Mouse (Mus musculus) liver, adult 2 months (tissue): ENCODE data around the gene Ankrd11. TPM values are rescaled to one million over a fixed set of nuclear protein-coding genes. Genes with fewer than 3 reads are reported as not detected.

Experiments
- DNase-seq: peaks from one replicate; pipeline ENCODE4 v3.0.0-alpha.2; 2011; ENCODE audit warnings: low read depth, low spot score; ENCODE audit errors: extremely low read depth
- H3K27ac ChIP-seq: fragments of 200-500 bp; replicated peaks from 2 replicates; pipeline ENCODE4 v1.5.1; 2012; ENCODE audit warnings: low read depth, mild to moderate bottlenecking, control low read depth, inconsistent platforms, low read length; ENCODE audit not compliant: insufficient read depth
- H3K27me3 ChIP-seq: fragments of 200-500 bp; 2 replicates; pipeline ENCODE4 v1.6.1; 2012; ENCODE audit warnings: mild to moderate bottlenecking, moderate library complexity, low read length, inconsistent platforms; ENCODE audit not compliant: control insufficient read depth, insufficient read depth
- H3K36me3 ChIP-seq: fragments of 200-500 bp; 2 replicates; pipeline ENCODE4 v1.6.1; 2012; ENCODE audit warnings: low read length, inconsistent platforms; ENCODE audit not compliant: control insufficient read depth, insufficient read depth
- H3K4me1 ChIP-seq: fragments of 200-500 bp; 2 replicates; pipeline ENCODE4 v1.6.1; 2011; ENCODE audit warnings: low read length; ENCODE audit not compliant: control insufficient read depth, insufficient read depth
- H3K4me3 ChIP-seq: fragments of 200-500 bp; 2 replicates; pipeline ENCODE4 v1.5.1; 2011; ENCODE audit warnings: low read depth, mild to moderate bottlenecking, control low read depth, low read length, moderate library complexity; ENCODE audit not compliant: insufficient read depth
- H3K79me2 ChIP-seq: fragments of 200-500 bp; 2 replicates; pipeline ENCODE4 v1.6.1; 2012; ENCODE audit warnings: inconsistent platforms, mild to moderate bottlenecking, low read length, moderate library complexity; ENCODE audit not compliant: control insufficient read depth, insufficient read depth
- H3K9ac ChIP-seq: fragments of 200-500 bp; 2 replicates; pipeline ENCODE4 v1.6.1; 2012; ENCODE audit warnings: low read depth, mild to moderate bottlenecking, control low read depth, inconsistent platforms, low read length
- CTCF ChIP-seq: fragments of 200-500 bp; IDR thresholded peaks from 2 replicates; pipeline ENCODE4 v1.5.1; 2011; ENCODE audit warnings: low read depth, low read length, control low read depth
- POLR2A ChIP-seq: fragments of 200-500 bp; IDR thresholded peaks from 2 replicates; pipeline ENCODE4 v1.6.1; 2011; ENCODE audit warnings: low read length, control low read depth; ENCODE audit not compliant: insufficient read depth; ENCODE audit errors: extremely low read depth
- WGBS: fragments of 180-500 bp; shearing (Covaris S2); methylation state at CpG from one replicate; pipeline ENCODE4 v1.1.7; 2018; 5-methylcytosine and 5-hydroxymethylcytosine counted together
- polyA plus RNA-seq: library from polyadenylated mRNA; depleted of rRNA; stranded (reverse); fragments of >200 nt; gene quantifications from 2 replicates; pipeline ENCODE4 v1.2.3, GENCODE M21; 2012
- total RNA-seq: library from RNA; depleted of rRNA; stranded (reverse); fragments of >200 nt; gene quantifications from 2 replicates; pipeline ENCODE4 v1.2.3, GENCODE M21; 2014

The Ankrd11 gene
- total and polyA plus RNA-seq, 2 experiments = 22.1 to 28.3 TPM

- Histone ChIP-seq H3K27ac (peak overlapping the region; percentile 96), H3K27me3 (no peaks in the 10 kb centered on the region), H3K36me3 (no peaks in the 10 kb centered on the region), H3K9ac (peak overlapping the region; percentile 91), H3K4me1 (peaks cover 24% of the 10 kb centered on the region), H3K79me2 (peaks cover 40% of the 10 kb centered on the region), H3K4me3 (peak overlapping the region; percentile 96)
- WGBS = 2% methylated on average over 58 of the region's 60 CpGs
- no peak for DNase-seq
- no peak for TF ChIP-seq CTCF
- TF ChIP-seq POLR2A = no peak
These were observed 337 bp downstream of the Ankrd11 start for GRCm38 (mm10) chr8:123041774-123042105.

GRCm38 (mm10) chr8:123041008-123041773 is 886 bp downstream of the Ankrd11 start:
- TF ChIP-seq CTCF = peak; percentile 21; the same call in 1 of the 2 replicates
- TF ChIP-seq POLR2A = 0 out of 2 replicates have a peak, but pooled peaks have one; percentile 5
- Histone ChIP-seq H3K9ac (peak overlapping the region; percentile 91), H3K27ac (peak overlapping the region; percentile 96), H3K79me2 (peaks cover 41% of the 10 kb centered on the region), H3K27me3 (no peaks in the 10 kb centered on the region), H3K4me3 (peak overlapping the region; percentile 96), H3K36me3 (no peaks in the 10 kb centered on the region), H3K4me1 (peaks cover 25% of the 10 kb centered on the region)
- DNase-seq = peak; percentile 72
- under 1% methylated on average over 62 of the region's 71 CpGs for WGBS

GRCm38 (mm10) chr8:123040110-123040650 is 1.9 kb downstream of the Ankrd11 start:
- H3K4me3 ChIP-seq = no peak overlapping the region
- H3K79me2 ChIP-seq = peaks cover 48% of the 10 kb centered on the region
- DNase-seq = peak; percentile 61
- H3K9ac ChIP-seq = no peak overlapping the region
- TF ChIP-seq POLR2A (no peak), CTCF (no peak)
- H3K27me3 ChIP-seq = no peaks in the 10 kb centered on the region
- WGBS = 10% methylated on average over 4 of the region's 4 CpGs
- H3K4me1 ChIP-seq = peaks cover 27% of the 10 kb centered on the region
- H3K36me3 ChIP-seq = no peaks in the 10 kb centered on the region
- no peak overlapping the region for H3K27ac ChIP-seq

- no peak for DNase-seq
- Histone ChIP-seq H3K36me3 (no peaks in the 10 kb centered on the region), H3K4me1 (peaks cover 27% of the 10 kb centered on the region), H3K27me3 (no peaks in the 10 kb centered on the region), H3K4me3 (no peak overlapping the region), H3K27ac (no peak overlapping the region), H3K79me2 (peaks cover 48% of the 10 kb centered on the region), H3K9ac (no peak overlapping the region)
- 68% methylated on average over 11 of the region's 11 CpGs for WGBS
- no peak for TF ChIP-seq POLR2A
- TF ChIP-seq CTCF = no peak
These were observed 2.5 kb downstream of the Ankrd11 start for GRCm38 (mm10) chr8:123039376-123040109.

- TF ChIP-seq POLR2A (no peak), CTCF (no peak)
- H3K36me3 ChIP-seq = no peaks in the 10 kb centered on the region
- 6% methylated on average over 2 of the region's 2 CpGs for WGBS
- H3K4me3 ChIP-seq = no peak overlapping the region
- peaks cover 59% of the 10 kb centered on the region for H3K79me2 ChIP-seq
- no peak overlapping the region for H3K9ac ChIP-seq
- no peaks in the 10 kb centered on the region for H3K27me3 ChIP-seq
- H3K27ac ChIP-seq = no peak overlapping the region
- H3K4me1 ChIP-seq = peaks cover 25% of the 10 kb centered on the region
- DNase-seq = peak; percentile 83
These were observed 3.7 kb downstream of the Ankrd11 start for GRCm38 (mm10) chr8:123038351-123038750.
